Mouse (Mus musculus) C2C12 (cell line): ENCODE results near the gene Dhdh. TPM values are rescaled to one million over a fixed set of nuclear protein-coding genes. Genes with fewer than 3 reads are reported as not detected.

Experiments used
- H3K27me3 ChIP-seq: one replicate; pipeline ENCODE4 v1.6.1; 2011; ENCODE audit not compliant: control insufficient read depth, insufficient read depth, insufficient read length
- H3K36me3 ChIP-seq: one replicate; pipeline ENCODE4 v1.6.1; 2011; ENCODE audit not compliant: control insufficient read depth, insufficient read depth
- H3K4me3 ChIP-seq: one replicate; pipeline ENCODE4 v1.5.1; 2011; ENCODE audit warnings: mild to moderate bottlenecking, control low read depth; ENCODE audit not compliant: poor library complexity, insufficient read depth, severe bottlenecking
- H3K79me2 ChIP-seq: one replicate; pipeline ENCODE4 v1.6.1; 2011; ENCODE audit not compliant: control insufficient read depth, insufficient read depth
- H3K79me3 ChIP-seq: one replicate; pipeline ENCODE4 v1.6.1; 2011; ENCODE audit warnings: low read depth, control low read depth
- H3ac ChIP-seq: one replicate; pipeline ENCODE3; 2011; ENCODE audit warnings: low read depth; ENCODE audit not compliant: control insufficient read depth, insufficient read length
- CEBPB ChIP-seq: IDR thresholded peaks from one replicate; pipeline ENCODE4 v1.6.1; 2011; ENCODE audit warnings: low read depth, mild to moderate bottlenecking, control low read depth, moderate library complexity
- CTCF ChIP-seq: IDR thresholded peaks from one replicate; pipeline ENCODE4 v1.5.1; 2011; ENCODE audit not compliant: control insufficient read depth, insufficient read depth, insufficient read length
- FOSL1 ChIP-seq: IDR thresholded peaks from one replicate; pipeline ENCODE4 v1.8.0; 2011; ENCODE audit warnings: mild to moderate bottlenecking, low read length; ENCODE audit not compliant: poor library complexity, insufficient read depth, severe bottlenecking
- MAX ChIP-seq: IDR thresholded peaks from one replicate; pipeline ENCODE4 v1.6.1; 2011; ENCODE audit warnings: mild to moderate bottlenecking, control low read depth
- MYOD1 ChIP-seq: IDR thresholded peaks from one replicate; pipeline ENCODE4 v1.6.1; 2011; ENCODE audit warnings: low read depth; ENCODE audit not compliant: control insufficient read depth, insufficient read length
- MYOG ChIP-seq: IDR thresholded peaks from one replicate; pipeline ENCODE4 v1.6.1; 2011; ENCODE audit not compliant: control insufficient read depth, insufficient read length; ENCODE audit errors: extremely low read depth
- USF1 ChIP-seq: IDR thresholded peaks from one replicate; pipeline ENCODE4 v1.6.1; 2011; ENCODE audit warnings: low read depth, mild to moderate bottlenecking, control low read depth, moderate library complexity
- polyA plus RNA-seq: library from polyadenylated mRNA; unstranded; fragments of >200 nt; fragmentation: generic; extraction: Trizol; gene quantifications from one replicate; pipeline ENCODE4 v1.2.1, GENCODE M21; 2012; ENCODE audit warnings: missing spikeins

Gene Dhdh
- polyA plus RNA-seq, 1 experiment, result 0.07 TPM

DNA sequence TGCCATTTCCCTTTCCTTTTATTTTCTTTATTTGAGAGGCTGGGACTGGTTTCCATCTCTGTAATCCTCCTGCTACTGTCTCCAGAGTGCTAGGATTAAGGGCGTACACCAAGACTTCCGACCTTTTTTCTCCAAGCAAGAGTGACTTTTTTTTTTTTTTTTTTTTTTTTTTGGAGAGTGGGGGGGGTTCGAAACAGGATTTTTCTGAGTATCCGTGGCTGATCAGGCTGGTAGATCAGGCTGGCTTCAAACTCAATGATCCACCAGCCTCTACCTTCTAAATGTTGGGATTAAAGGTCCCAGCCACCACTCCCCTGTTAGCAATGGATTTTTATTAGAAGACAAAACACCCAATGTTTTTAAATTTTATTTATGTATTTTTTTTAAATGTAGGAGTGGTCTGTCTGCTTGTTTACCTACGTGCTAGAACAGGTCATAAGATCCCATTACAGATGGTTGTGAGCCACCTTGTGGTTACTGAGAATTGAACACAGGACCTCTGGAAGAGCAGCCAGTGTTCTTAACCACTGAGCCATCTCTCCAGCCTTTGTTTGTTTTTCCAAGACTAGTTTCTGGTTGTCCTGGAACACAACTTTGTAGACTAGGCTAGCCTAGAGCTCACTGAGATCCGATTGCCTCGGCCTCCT, 38.0 kb upstream of the Dhdh start:
- Histone ChIP-seq H3ac (no peak overlapping the region), H3K79me2 (peaks cover 19% of the 10 kb centered on the region), H3K79me3 (peaks cover 14% of the 10 kb centered on the region), H3K36me3 (peaks cover 21% of the 10 kb centered on the region), H3K27me3 (no peaks in the 10 kb centered on the region), H3K4me3 (peak overlapping the region; percentile 75)
- TF ChIP-seq FOSL1 (no peak), MAX (no peak), USF1 (no peak), CEBPB (no peak), MYOD1 (no peak), MYOG (no peak), CTCF (no peak)

DNA sequence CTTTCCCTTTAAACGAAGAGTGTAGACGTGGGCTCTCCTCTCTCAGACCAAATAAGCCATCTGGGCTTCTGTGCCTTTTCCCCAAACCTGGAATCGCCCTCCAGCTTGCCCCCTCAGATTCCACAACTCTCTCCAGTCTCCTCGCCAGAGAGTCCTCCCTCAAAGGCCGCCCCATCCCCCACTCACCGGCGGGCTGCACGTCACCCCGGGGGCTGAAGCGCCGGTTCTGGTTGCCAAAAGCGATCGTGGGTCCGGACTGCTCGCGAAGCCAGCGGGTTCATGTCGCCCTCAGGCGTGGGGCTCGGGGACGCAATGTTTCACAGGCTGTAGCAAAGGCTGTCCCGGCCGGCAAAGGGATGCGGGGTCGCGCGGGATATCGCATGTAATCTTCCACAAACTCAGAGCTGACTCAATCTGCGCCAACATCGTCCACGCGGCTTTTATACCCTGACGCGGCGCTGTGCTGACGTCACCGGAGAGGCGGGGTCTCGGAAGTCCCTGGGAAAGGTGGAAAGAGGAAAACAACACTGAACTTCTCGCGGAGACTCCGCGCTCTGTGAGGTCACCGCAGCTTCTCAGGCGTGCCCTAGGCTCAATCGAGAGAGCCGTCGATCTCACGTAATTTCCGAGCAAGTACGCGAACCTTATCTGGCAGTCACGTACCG, 37.3 kb upstream of the Dhdh start, which contains the start of the genes Ppp1r15a and Plekha4:
Gene Ppp1r15a (minus strand): TSS at position 460 of the 665 bp plus-strand sequence.
Gene Plekha4 (plus strand): TSS at position 522 of the 665 bp plus-strand sequence.
- TF ChIP-seq CTCF (no peak), MAX (no peak), USF1 (no peak), FOSL1 (no peak), MYOG (no peak), CEBPB (no peak), MYOD1 (no peak)
- Histone ChIP-seq H3K79me3 (peaks cover 14% of the 10 kb centered on the region), H3K27me3 (no peaks in the 10 kb centered on the region), H3K79me2 (peaks cover 19% of the 10 kb centered on the region), H3K36me3 (peaks cover 21% of the 10 kb centered on the region), H3K4me3 (peak within 1 kb of the TSS; percentile 75), H3ac (peak within 1 kb of the TSS; percentile 94)

DNA sequence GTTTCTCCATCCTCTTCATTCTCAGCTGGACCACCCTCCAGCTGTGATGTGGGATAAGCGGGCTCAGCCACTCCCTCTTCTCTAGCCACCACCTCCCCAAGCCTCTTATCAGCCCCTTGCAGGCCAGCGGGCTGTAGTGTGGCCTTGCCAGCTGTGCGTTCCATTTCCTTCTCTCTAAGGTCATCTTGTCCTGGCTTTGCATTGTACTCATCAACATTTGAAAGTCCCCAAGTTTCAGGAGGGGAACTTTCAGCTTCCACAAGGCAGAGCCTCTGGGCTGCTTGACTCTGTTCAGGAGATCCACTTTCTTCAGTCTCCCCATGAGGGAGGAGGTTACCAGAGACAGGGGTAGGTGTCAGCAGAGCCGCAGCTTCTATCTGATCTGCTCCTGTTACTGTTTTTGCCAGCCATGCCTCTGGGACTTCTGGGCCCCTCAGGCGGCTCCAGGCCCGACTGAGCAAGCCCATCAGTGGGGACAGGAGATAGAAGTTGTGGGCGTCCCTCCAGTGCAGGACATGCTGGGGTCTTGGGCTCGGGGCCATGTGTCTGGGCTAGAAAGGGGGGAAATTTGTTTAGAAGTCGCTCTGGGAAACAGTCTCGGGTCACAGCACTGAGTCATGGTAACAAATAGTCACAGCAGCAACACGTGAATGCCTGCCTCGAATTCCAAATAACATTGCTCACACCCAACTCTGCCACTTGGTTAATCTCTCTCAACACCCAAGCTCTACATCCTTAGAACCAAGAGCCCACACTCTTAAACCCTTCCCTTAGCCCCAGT, 36.4 kb upstream of the Dhdh start:
- TF ChIP-seq USF1 (peak; percentile 49), MYOD1 (no peak), CTCF (no peak), MAX (peak; percentile 47), FOSL1 (no peak), CEBPB (no peak)
- Histone ChIP-seq H3K36me3 (peaks cover 21% of the 10 kb centered on the region), H3K27me3 (no peaks in the 10 kb centered on the region), H3ac (peak overlapping the region; percentile 25), H3K4me3 (peak overlapping the region; percentile 75), H3K79me2 (peaks cover 19% of the 10 kb centered on the region), H3K79me3 (peaks cover 14% of the 10 kb centered on the region)

DNA sequence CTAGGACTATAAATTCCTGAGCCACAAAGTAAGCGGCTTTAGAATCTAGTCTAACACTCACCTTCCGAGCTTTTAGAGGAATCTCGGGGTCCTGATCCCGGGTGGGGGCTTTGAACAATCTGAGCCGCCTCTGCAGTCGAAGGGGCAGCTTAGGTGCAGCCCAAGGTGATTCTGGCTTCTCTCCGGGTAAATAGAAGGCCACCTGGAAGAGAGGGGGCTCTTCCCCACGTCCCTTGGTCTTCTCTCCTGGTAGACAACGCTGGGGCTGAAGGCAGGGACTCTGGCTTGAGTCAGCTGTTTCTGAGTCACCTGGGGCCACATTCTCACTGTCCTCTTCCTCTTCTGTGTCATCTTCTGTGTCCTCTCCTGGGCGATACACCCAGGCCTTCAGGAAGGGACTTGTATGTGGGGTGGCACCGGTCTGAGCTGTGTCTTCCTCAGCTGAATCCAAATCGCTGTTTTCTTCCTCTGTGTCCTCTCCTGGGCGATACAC, 35.1 kb upstream of the Dhdh start:
- no peak overlapping the region for H3ac ChIP-seq
- TF ChIP-seq MYOG, result no peak
- no peak for TF ChIP-seq CTCF
- no peak for TF ChIP-seq CEBPB
- no peak for TF ChIP-seq FOSL1
- TF ChIP-seq MAX, result no peak
- H3K4me3 ChIP-seq, result no peak overlapping the region
- H3K27me3 ChIP-seq, result no peaks in the 10 kb centered on the region
- peaks cover 19% of the 10 kb centered on the region for H3K79me2 ChIP-seq
- peaks cover 14% of the 10 kb centered on the region for H3K79me3 ChIP-seq
- peaks cover 21% of the 10 kb centered on the region for H3K36me3 ChIP-seq

DNA sequence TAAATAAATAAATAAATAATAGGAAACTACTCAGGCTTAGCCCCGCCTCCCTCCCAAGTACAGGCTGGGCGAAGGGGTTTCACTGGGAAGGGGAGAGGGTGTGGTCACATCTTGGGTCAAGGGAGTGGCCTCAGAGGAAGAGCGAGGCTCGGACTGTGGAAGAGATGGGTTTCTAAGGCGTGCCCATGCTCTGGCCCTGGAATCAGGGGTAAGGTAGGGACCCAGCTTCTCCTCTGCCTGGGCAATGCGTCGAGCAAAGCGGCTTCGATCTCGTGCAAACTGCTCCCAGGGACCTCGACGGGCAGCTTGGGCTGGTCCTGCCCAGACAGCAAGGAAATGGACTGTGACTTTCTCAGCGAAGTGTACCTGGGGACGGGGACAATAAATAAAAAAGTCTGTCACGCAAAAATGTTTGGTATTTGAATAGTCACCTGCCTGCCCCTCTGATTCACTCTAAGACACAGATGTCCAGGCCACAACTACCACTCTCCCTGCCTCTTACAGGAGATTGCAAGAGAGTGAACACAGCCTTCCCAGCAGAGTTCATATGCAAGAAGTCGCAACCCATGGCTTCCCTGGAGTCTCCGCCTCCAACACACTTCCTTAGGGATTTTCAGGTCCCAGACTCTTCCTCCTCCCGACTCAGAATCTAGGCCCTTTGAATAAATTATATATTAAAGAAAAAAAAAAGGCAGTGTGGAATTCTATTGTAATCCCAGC, 34.5 kb upstream of the Dhdh start:
- Histone ChIP-seq H3K79me2 (peaks cover 19% of the 10 kb centered on the region), H3K79me3 (peaks cover 14% of the 10 kb centered on the region), H3ac (no peak overlapping the region), H3K27me3 (no peaks in the 10 kb centered on the region), H3K36me3 (peaks cover 21% of the 10 kb centered on the region), H3K4me3 (no peak overlapping the region)
- TF ChIP-seq FOSL1 (no peak), USF1 (no peak), CEBPB (no peak), MYOG (no peak), MYOD1 (no peak), MAX (no peak), CTCF (no peak)
